Mouse (Mus musculus) forebrain, postnatal 0 days (tissue): ENCODE data around the gene Prox1. TPM values are rescaled to one million over a fixed set of nuclear protein-coding genes. Genes with fewer than 3 reads are reported as not detected.

Experiments used
- ATAC-seq: fragments of 200-750 bp; cut with Nextera tagmentation; 2 replicates; pipeline ENCODE4 v1.8.0; 2017; ENCODE audit warnings: mild to moderate bottlenecking, moderate library complexity
- DNase-seq: peaks from one replicate; pipeline ENCODE4 v3.0.0-alpha.2; 2015
- H3K27ac ChIP-seq: fragments of 300-500 bp; sonication (generic); 2 replicates; pipeline ENCODE4 v1.5.1; 2014; ENCODE audit warnings: low read depth, mild to moderate bottlenecking, antibody characterized with exemption, low read length, moderate library complexity, mixed read lengths
- H3K27me3 ChIP-seq: fragments of 300-500 bp; sonication (generic); 2 replicates; pipeline ENCODE4 v1.6.1; 2014; ENCODE audit warnings: mild to moderate bottlenecking, low read length, mixed read lengths; ENCODE audit not compliant: insufficient read depth
- H3K36me3 ChIP-seq: fragments of 300-500 bp; sonication (generic); 2 replicates; pipeline ENCODE4 v1.6.1; 2014; ENCODE audit warnings: mild to moderate bottlenecking, moderate library complexity; ENCODE audit not compliant: insufficient read depth
- H3K4me1 ChIP-seq: fragments of 300-500 bp; sonication (generic); 2 replicates; pipeline ENCODE4 v1.6.1; 2014; ENCODE audit warnings: antibody characterized with exemption; ENCODE audit not compliant: insufficient read depth
- H3K4me2 ChIP-seq: fragments of 300-500 bp; sonication (generic); 2 replicates; pipeline ENCODE4 v1.6.1; 2014; ENCODE audit warnings: low read depth, mild to moderate bottlenecking, moderate library complexity
- H3K4me3 ChIP-seq: fragments of 300-500 bp; sonication (generic); 2 replicates; pipeline ENCODE4 v1.5.1; 2014; ENCODE audit warnings: low read depth, low read length, mixed read lengths
- H3K9ac ChIP-seq: fragments of 300-500 bp; sonication (generic); 2 replicates; pipeline ENCODE4 v1.6.1; 2014; ENCODE audit warnings: mild to moderate bottlenecking
- H3K9me3 ChIP-seq: fragments of 300-500 bp; sonication (generic); 2 replicates; pipeline ENCODE4 v1.6.1; 2016; ENCODE audit warnings: low read length
- CTCF ChIP-seq: sonication (generic); IDR thresholded peaks from 2 replicates; pipeline ENCODE4 v1.5.1; 2016; ENCODE audit warnings: antibody characterized with exemption, control low read depth, low read depth
- WGBS: fragments of 180-500 bp; shearing (Covaris S2); extraction: QIAGEN DNeasy Blood & Tissue Kit; methylation state at CpG from one replicate; pipeline ENCODE4 v1.1.7; 2014; 5-methylcytosine and 5-hydroxymethylcytosine counted together
- polyA plus RNA-seq: library from polyadenylated mRNA; unstranded; fragments of >200 nt; fragmentation: Nextera tagmentation; extraction: Ambion mirVana; gene quantifications from 2 replicates; pipeline ENCODE4 v1.2.1, GENCODE M21; 2015
- total RNA-seq: library from RNA; depleted of rRNA; stranded (reverse); fragments of >200 nt; gene quantifications from 2 replicates; pipeline ENCODE4 v1.2.3, GENCODE M21; 2014

The Prox1 gene
- total and polyA plus RNA-seq, 2 experiments from 2014 or later: 16.2 to 24.8 TPM

DNA sequence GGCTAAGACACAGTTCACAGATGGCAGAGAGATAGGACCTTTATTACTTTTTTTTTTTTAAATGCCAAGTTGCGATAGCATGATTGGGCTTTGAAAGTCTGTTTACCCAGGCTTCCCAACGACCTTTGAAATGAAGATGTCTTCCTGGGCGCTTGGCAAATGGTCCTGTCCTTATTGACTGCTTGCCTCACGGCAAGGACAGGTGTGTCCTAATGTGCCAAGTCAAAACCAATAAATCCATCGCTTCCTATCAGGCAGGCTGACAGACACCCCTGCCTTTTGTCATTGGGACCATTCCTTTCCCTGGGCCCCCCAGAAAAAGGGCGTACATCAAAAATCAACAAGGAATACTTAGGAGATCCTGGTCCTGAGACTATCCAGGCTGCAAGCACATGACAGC is 22.7 kb downstream of the Prox1 start:
- ATAC-seq (no peak), DNase-seq (no peak)
- no peak overlapping the region for H3K4me3 ChIP-seq
- 0 out of 2 replicates have a peak, but pooled peaks cover 1% of the 10 kb centered on the region for H3K4me1 ChIP-seq
- 87% methylated on average over 6 of the region's 6 CpGs for WGBS
- H3K9me3 ChIP-seq: no peaks in the 10 kb centered on the region
- no peak for TF ChIP-seq CTCF
- H3K9ac ChIP-seq: no peak overlapping the region
- H3K36me3 ChIP-seq: no peaks in the 10 kb centered on the region
- peaks cover 8% of the 10 kb centered on the region; the same call in 1 of the 2 replicates for H3K27me3 ChIP-seq
- H3K4me2 ChIP-seq: no peak overlapping the region
- H3K27ac ChIP-seq: no peak overlapping the region

GRCm38 (mm10) chr1:190144416-190144815 is 26.1 kb downstream of the Prox1 start:
- Histone ChIP-seq H3K4me2 (no peak overlapping the region), H3K9ac (no peak overlapping the region), H3K4me1 (no peaks in the 10 kb centered on the region), H3K27me3 (peaks cover 28% of the 10 kb centered on the region; the same call in 1 of the 2 replicates), H3K4me3 (no peak overlapping the region), H3K9me3 (no peaks in the 10 kb centered on the region), H3K27ac (no peak overlapping the region), H3K36me3 (no peaks in the 10 kb centered on the region)
- no peak for ATAC-seq
- no peak for DNase-seq
- TF ChIP-seq CTCF: no peak

DNA sequence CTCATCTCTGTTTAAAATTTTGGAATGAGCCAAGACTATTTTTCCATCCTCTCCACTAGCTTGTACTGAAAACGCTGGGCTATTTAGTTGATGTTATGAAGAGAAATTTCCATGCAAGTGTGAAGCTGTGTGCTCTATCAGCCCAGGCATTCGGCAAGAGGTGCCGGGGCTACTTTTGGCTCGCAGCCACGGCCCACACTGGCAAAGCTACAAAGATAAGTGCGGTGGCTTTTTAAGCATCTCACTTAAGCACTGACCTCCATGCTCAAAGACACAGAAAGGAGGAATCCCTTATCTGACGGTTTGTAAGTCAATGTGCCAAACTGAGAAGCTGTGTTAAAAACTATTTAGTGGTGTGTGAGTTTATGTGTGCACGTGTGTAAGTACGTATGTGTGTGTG is 26.9 kb downstream of the Prox1 start:
- Histone ChIP-seq H3K4me1 (no peaks in the 10 kb centered on the region), H3K9ac (no peak overlapping the region), H3K27ac (no peak overlapping the region), H3K4me2 (no peak overlapping the region), H3K9me3 (no peaks in the 10 kb centered on the region), H3K4me3 (no peak overlapping the region), H3K27me3 (peaks cover 28% of the 10 kb centered on the region; the same call in 1 of the 2 replicates), H3K36me3 (no peaks in the 10 kb centered on the region)
- WGBS: 73% methylated on average over 9 of the region's 9 CpGs
- TF ChIP-seq CTCF: no peak
- no peak for ATAC-seq
- DNase-seq: no peak

DNA sequence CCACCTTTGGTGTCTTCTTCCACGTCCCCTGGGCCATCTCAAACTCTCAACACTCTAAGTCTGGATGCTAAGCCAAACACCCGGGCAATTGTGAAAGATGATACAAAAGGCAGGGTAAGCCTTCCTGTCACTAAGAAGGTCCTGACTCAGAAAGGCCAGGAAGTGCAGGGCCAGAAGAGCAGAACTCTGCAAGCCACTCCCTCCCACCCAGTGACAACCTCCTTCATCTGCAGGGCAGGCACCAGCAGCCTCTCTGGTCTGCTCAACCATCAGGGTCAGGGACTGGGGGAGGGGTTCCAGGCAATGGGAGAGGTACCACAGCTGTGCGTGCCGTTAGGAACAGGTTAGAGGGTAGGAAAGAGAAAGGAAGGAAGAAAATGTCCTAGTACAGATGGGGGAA is 27.9 kb downstream of the Prox1 start:
- Histone ChIP-seq H3K4me3 (no peak overlapping the region), H3K27me3 (peaks cover 27% of the 10 kb centered on the region; the same call in 1 of the 2 replicates), H3K4me1 (no peaks in the 10 kb centered on the region), H3K27ac (no peak overlapping the region), H3K9ac (no peak overlapping the region), H3K9me3 (no peaks in the 10 kb centered on the region), H3K4me2 (no peak overlapping the region), H3K36me3 (no peaks in the 10 kb centered on the region)
- 67% methylated on average over 4 of the region's 4 CpGs for WGBS
- no peak for TF ChIP-seq CTCF
- DNase-seq (no peak), ATAC-seq (no peak)

DNA sequence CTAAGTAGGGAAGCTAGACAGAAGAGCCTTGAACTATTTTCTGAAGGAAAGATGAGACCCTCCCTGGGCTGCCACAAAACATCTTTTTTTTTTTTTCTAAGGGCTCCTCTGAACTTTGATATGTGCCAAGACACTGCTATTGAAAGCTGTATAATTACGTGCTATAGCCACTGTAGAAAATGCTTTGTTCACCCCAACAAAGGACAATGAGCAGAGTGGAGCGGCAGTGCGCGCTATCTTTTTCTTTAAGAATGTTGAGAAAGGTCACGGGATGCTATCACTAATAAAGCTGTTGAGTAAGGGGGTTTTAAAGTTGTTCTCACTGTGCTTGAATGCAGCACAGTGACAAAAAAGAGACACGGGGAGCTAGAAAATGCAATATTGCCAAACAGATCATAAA is 30.0 kb downstream of the Prox1 start:
- TF ChIP-seq CTCF: no peak
- Histone ChIP-seq H3K27ac (no peak overlapping the region), H3K9me3 (no peaks in the 10 kb centered on the region), H3K27me3 (peaks cover 27% of the 10 kb centered on the region; the same call in 1 of the 2 replicates), H3K4me3 (no peak overlapping the region), H3K9ac (no peak overlapping the region), H3K4me2 (no peak overlapping the region), H3K36me3 (no peaks in the 10 kb centered on the region), H3K4me1 (no peaks in the 10 kb centered on the region)
- ATAC-seq (no peak), DNase-seq (no peak)
- 38% methylated on average over 6 of the region's 6 CpGs for WGBS

- H3K4me3 ChIP-seq: no peak overlapping the region
- H3K9ac ChIP-seq: no peak overlapping the region
- ATAC-seq: no peak
- TF ChIP-seq CTCF: no peak
- no peaks in the 10 kb centered on the region for H3K36me3 ChIP-seq
- H3K27me3 ChIP-seq: peaks cover 27% of the 10 kb centered on the region; the same call in 1 of the 2 replicates
- no peaks in the 10 kb centered on the region for H3K9me3 ChIP-seq
- no peaks in the 10 kb centered on the region for H3K4me1 ChIP-seq
- H3K27ac ChIP-seq: no peak overlapping the region
- 53% methylated on average over 13 of the region's 13 CpGs for WGBS
- no peak for DNase-seq
- no peak overlapping the region for H3K4me2 ChIP-seq
These were observed 30.7 kb downstream of the Prox1 start for GRCm38 (mm10) chr1:190139711-190140405.

GRCm38 (mm10) chr1:190137943-190138342 is 32.6 kb downstream of the Prox1 start:
- no peak overlapping the region for H3K4me3 ChIP-seq
- no peak for TF ChIP-seq CTCF
- no peaks in the 10 kb centered on the region for H3K36me3 ChIP-seq
- DNase-seq: no peak
- ATAC-seq: peak; percentile 36; the same call in 1 of the 2 replicates
- H3K9me3 ChIP-seq: no peaks in the 10 kb centered on the region
- no peak overlapping the region for H3K4me2 ChIP-seq
- H3K9ac ChIP-seq: no peak overlapping the region
- no peaks in the 10 kb centered on the region for H3K4me1 ChIP-seq
- H3K27ac ChIP-seq: no peak overlapping the region
- H3K27me3 ChIP-seq: peaks cover 27% of the 10 kb centered on the region; the same call in 1 of the 2 replicates
- 42% methylated on average over 10 of the region's 10 CpGs for WGBS
